Mouse (Mus musculus) intestine, embryonic 16.5 days (tissue): ENCODE results near the gene Hirip3. TPM values are rescaled to one million over a fixed set of nuclear protein-coding genes. Genes with fewer than 3 reads are reported as not detected.

ENCODE experiments used
- ATAC-seq: fragments of 200-750 bp; cut with Nextera tagmentation; 2 replicates; pipeline ENCODE4 v1.8.0; 2017; ENCODE audit warnings: moderate TSS enrichment, moderate library complexity
- H3K27ac ChIP-seq: fragments of 300-500 bp; sonication (generic); 2 replicates; pipeline ENCODE4 v1.5.1; 2014; ENCODE audit warnings: mild to moderate bottlenecking, low read length
- H3K27me3 ChIP-seq: fragments of 300-500 bp; sonication (generic); replicated peaks from 2 replicates; pipeline ENCODE4 v1.6.1; 2014; ENCODE audit warnings: low read length, control low read depth, mixed read lengths; ENCODE audit not compliant: control insufficient read depth, insufficient read depth
- H3K36me3 ChIP-seq: fragments of 300-500 bp; sonication (generic); 2 replicates; pipeline ENCODE4 v1.6.1; 2014; ENCODE audit warnings: low read length, control low read depth; ENCODE audit not compliant: control insufficient read depth, insufficient read depth
- H3K4me1 ChIP-seq: fragments of 300-500 bp; sonication (generic); 2 replicates; pipeline ENCODE4 v1.6.1; 2014; ENCODE audit warnings: low read length, control low read depth, mixed read lengths; ENCODE audit not compliant: control insufficient read depth, insufficient read depth
- H3K4me2 ChIP-seq: fragments of 300-500 bp; sonication (generic); 2 replicates; pipeline ENCODE4 v1.6.1; 2014; ENCODE audit warnings: low read depth, low read length, control low read depth
- H3K4me3 ChIP-seq: fragments of 300-500 bp; sonication (generic); 2 replicates; pipeline ENCODE4 v1.5.1; 2014; ENCODE audit warnings: mild to moderate bottlenecking, low read length
- H3K9ac ChIP-seq: fragments of 300-500 bp; sonication (generic); 2 replicates; pipeline ENCODE4 v1.6.1; 2014; ENCODE audit warnings: low read depth, low read length
- H3K9me3 ChIP-seq: fragments of 300-500 bp; sonication (generic); 2 replicates; pipeline ENCODE4 v1.6.1; 2016; ENCODE audit warnings: low read length, control low read depth; ENCODE audit not compliant: control insufficient read depth
- WGBS: fragments of 180-500 bp; shearing (Covaris S2); extraction: QIAGEN DNeasy Blood & Tissue Kit; methylation state at CpG from one replicate; pipeline ENCODE4 v1.1.7; 2014; 5-methylcytosine and 5-hydroxymethylcytosine counted together
- polyA plus RNA-seq: library from polyadenylated mRNA; unstranded; fragments of >200 nt; fragmentation: Nextera tagmentation; extraction: Ambion mirVana; gene quantifications from 2 replicates; pipeline ENCODE4 v1.2.1, GENCODE M21; 2015

The Hirip3 gene
- polyA plus RNA-seq = 18.3 and 24.8 TPM in 2 replicates

DNA sequence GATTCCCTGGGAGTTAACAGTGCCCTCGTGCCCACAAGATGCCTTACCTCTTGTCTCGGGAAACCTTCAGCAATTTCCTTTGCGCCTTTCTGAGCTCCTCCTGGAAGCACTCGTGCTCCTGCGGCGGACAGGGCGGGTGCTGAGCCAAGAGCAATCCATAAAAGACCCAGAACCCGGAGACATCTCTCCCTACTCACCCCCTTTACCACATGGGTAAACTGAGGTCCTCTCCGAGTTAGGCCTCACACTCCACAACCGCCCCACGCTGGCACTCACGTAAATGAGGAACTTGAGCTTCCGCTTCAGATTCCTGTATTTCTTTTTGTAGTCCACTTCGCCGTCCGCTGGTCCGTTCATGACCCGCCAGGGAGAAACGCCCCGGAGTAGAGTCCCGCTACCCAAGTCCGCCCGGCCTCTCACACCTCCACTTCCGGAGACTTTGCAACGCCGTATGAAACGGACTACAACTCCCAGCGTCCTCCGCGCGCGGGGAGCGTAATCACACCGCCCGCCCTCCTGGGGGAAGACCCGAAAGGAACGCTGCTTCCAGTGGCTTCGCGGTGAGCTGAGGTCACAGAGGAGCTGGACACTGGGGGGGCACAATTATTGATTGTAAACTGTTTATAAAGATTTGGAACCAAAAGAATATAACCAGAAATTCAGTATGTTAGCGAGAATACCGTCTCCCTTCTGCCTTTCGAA is at the start of gene Hirip3:
Gene Hirip3 (plus strand): TSS at position 544 of the 702 bp plus-strand sequence.
- peak within 1 kb of the TSS; percentile 71 for H3K27ac ChIP-seq
- peak within 1 kb of the TSS; percentile 76 for H3K9ac ChIP-seq
- H3K36me3 ChIP-seq = peaks cover 10% of the 10 kb centered on the region
- peak within 1 kb of the TSS; percentile 65 for H3K4me3 ChIP-seq
- H3K4me1 ChIP-seq = peaks cover 30% of the 10 kb centered on the region
- WGBS = 1% methylated on average over 42 of the region's 42 CpGs
- no peaks in the 10 kb centered on the region for H3K27me3 ChIP-seq
- peak; percentile 94 for ATAC-seq
- H3K4me2 ChIP-seq = peak within 1 kb of the TSS; percentile 78
- no peaks in the 10 kb centered on the region for H3K9me3 ChIP-seq

GRCm38 (mm10) chr7:126815726-126816222 is 46.0 kb upstream of the Hirip3 start:
- 62% methylated on average over 8 of the region's 8 CpGs for WGBS

GRCm38 (mm10) chr7:126816494-126816893 is 45.3 kb upstream of the Hirip3 start:
- Histone ChIP-seq H3K4me2 (no peak overlapping the region), H3K36me3 (no peaks in the 10 kb centered on the region), H3K27ac (no peak overlapping the region), H3K27me3 (no peaks in the 10 kb centered on the region), H3K4me3 (no peak overlapping the region), H3K9me3 (peaks cover 3% of the 10 kb centered on the region; the same call in 1 of the 2 replicates), H3K9ac (no peak overlapping the region), H3K4me1 (no peaks in the 10 kb centered on the region)
- no peak for ATAC-seq
- WGBS = 86% methylated on average over 8 of the region's 8 CpGs

More at GRCm38 (mm10) chr7:126815726-126816222, 46.0 kb upstream of the Hirip3 start:
- Histone ChIP-seq H3K4me1 (no peaks in the 10 kb centered on the region), H3K36me3 (no peaks in the 10 kb centered on the region), H3K27ac (no peak overlapping the region), H3K4me2 (no peak overlapping the region), H3K27me3 (no peaks in the 10 kb centered on the region), H3K9me3 (peaks cover 3% of the 10 kb centered on the region; the same call in 1 of the 2 replicates), H3K4me3 (no peak overlapping the region), H3K9ac (no peak overlapping the region)
- no peak for ATAC-seq

DNA sequence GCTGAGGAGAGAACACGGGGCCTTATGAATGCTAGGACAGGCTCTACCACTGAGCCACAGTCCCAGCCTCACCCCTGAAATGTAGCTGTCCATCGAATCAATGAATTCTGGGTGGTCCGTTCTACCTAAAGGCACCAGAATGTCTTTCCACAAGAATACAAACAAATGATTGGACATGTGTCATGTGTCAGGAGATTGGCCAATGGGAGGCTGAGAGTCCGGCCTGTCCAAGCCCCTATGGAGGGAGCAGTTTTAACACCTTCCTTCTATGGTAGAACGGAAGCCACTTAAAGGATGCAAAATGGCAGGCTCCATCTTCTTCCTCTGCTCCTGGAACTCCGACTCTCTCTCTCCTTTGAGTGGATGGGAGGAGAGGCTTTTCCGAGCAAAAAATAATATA is 44.2 kb upstream of the Hirip3 start:
- no peaks in the 10 kb centered on the region for H3K36me3 ChIP-seq
- H3K4me3 ChIP-seq = no peak overlapping the region
- ATAC-seq = no peak
- H3K27ac ChIP-seq = no peak overlapping the region
- peaks cover 2% of the 10 kb centered on the region for H3K27me3 ChIP-seq
- H3K4me1 ChIP-seq = no peaks in the 10 kb centered on the region
- no peak overlapping the region for H3K9ac ChIP-seq
- peaks cover 3% of the 10 kb centered on the region; the same call in 1 of the 2 replicates for H3K9me3 ChIP-seq
- WGBS = 77% methylated on average over 7 of the region's 7 CpGs
- H3K4me2 ChIP-seq = no peak overlapping the region

DNA sequence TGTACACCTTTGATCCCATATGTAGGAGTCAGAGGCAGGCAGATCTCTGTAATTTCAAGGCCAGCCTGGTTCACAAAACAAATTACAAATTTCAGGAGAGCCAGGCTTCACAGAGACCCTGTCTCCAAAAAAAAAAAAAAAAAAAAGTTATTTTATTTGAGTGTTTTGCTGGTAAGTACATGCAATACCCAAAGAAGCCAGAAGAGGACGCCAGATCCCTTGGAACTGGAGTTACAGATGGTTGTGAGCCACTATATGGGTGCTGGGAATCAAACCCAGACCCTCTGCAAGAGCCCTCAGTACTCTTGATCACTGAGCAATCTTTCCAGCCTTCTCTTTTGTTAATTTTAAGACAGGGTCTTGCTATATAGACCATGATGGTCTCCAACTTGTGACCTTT is 43.0 kb upstream of the Hirip3 start:
- Histone ChIP-seq H3K4me2 (no peak overlapping the region), H3K27ac (no peak overlapping the region), H3K4me1 (peaks cover 3% of the 10 kb centered on the region), H3K36me3 (no peaks in the 10 kb centered on the region), H3K9ac (no peak overlapping the region), H3K9me3 (peaks cover 3% of the 10 kb centered on the region; the same call in 1 of the 2 replicates), H3K27me3 (peaks cover 10% of the 10 kb centered on the region), H3K4me3 (no peak overlapping the region)
- WGBS = 43% methylated on average over 1 of the region's 1 CpGs
- no peak for ATAC-seq

DNA sequence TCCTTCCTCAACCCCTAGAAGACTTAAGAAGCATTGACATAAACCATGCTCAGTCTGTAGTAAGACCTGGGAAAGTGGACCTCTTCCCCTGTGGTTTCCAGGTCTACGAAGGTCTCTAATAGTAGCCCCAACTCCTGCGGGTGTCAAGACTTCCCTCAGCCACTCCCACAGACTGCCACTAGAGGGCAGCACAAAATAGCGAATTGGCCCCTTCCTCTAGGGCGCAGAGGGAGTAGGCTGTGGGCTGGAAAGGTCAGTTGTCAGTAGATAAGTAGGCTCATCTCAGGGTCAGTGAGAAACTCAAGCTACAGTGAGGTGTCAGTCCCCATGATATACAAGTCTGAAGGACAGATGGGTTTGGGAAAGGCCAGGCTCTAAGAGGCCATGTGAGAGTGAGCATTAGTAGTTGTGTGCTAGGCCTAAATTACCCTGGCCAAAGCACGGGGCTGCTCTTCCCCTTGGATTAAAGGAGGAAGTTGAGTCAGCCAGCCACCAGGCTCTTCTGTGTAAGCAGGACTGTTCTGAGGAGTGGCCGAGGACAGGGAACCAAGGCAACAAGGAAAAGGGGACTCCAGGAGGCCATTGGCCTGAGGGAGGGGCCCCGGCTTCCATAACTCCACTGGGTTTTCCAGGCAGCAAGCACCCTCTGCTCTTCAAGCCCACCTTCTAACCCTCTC is 39.8 kb upstream of the Hirip3 start:
- Histone ChIP-seq H3K9ac (no peak overlapping the region), H3K4me2 (no peak overlapping the region), H3K9me3 (peaks cover 3% of the 10 kb centered on the region; the same call in 1 of the 2 replicates), H3K27ac (no peak overlapping the region), H3K4me3 (no peak overlapping the region), H3K36me3 (no peaks in the 10 kb centered on the region), H3K4me1 (peaks cover 3% of the 10 kb centered on the region), H3K27me3 (peaks cover 20% of the 10 kb centered on the region)
- ATAC-seq = peak; percentile 55
- 23% methylated on average over 7 of the region's 7 CpGs for WGBS

- Histone ChIP-seq H3K4me1 (peaks cover 3% of the 10 kb centered on the region), H3K4me2 (peak overlapping the region; percentile 51), H3K4me3 (no peak overlapping the region), H3K9ac (no peak overlapping the region), H3K36me3 (no peaks in the 10 kb centered on the region), H3K9me3 (peaks cover 3% of the 10 kb centered on the region; the same call in 1 of the 2 replicates), H3K27me3 (peaks cover 23% of the 10 kb centered on the region), H3K27ac (no peak overlapping the region)
- no peak for ATAC-seq
- 20% methylated on average over 9 of the region's 9 CpGs for WGBS
Measured at GRCm38 (mm10) chr7:126822741-126823140, 39.0 kb upstream of the Hirip3 start.

GRCm38 (mm10) chr7:126823202-126823711 is 38.5 kb upstream of the Hirip3 start:
- Histone ChIP-seq H3K4me1 (peaks cover 3% of the 10 kb centered on the region), H3K36me3 (no peaks in the 10 kb centered on the region), H3K27ac (no peak overlapping the region), H3K4me3 (peak overlapping the region; percentile 34), H3K9ac (peak overlapping the region; percentile 45; the same call in 1 of the 2 replicates), H3K27me3 (peaks cover 23% of the 10 kb centered on the region), H3K4me2 (peak overlapping the region; percentile 51), H3K9me3 (peaks cover 3% of the 10 kb centered on the region; the same call in 1 of the 2 replicates)
- 0% methylated on average over 8 of the region's 19 CpGs for WGBS
- no peak for ATAC-seq

- peaks cover 2% of the 10 kb centered on the region; the same call in 1 of the 2 replicates for H3K9me3 ChIP-seq
- peaks cover 23% of the 10 kb centered on the region for H3K27me3 ChIP-seq
- H3K27ac ChIP-seq = no peak overlapping the region
- H3K4me3 ChIP-seq = no peak overlapping the region
- H3K4me1 ChIP-seq = peaks cover 3% of the 10 kb centered on the region
- 13% methylated on average over 10 of the region's 10 CpGs for WGBS
- ATAC-seq = no peak
- no peaks in the 10 kb centered on the region for H3K36me3 ChIP-seq
- no peak overlapping the region for H3K9ac ChIP-seq
- no peak overlapping the region for H3K4me2 ChIP-seq
Measured at GRCm38 (mm10) chr7:126823940-126824339, 37.8 kb upstream of the Hirip3 start.
